Mouse (Mus musculus) heart, postnatal 36 days (tissue): ENCODE measurements around the gene Ppp4c. TPM values are rescaled to one million over a fixed set of nuclear protein-coding genes. Genes with fewer than 3 reads are reported as not detected.

ENCODE experiments used
- DNase-seq, 2 experiments: peaks; one replicate each; pipeline ENCODE4 v3.0.0; 2021 to 2022
- intact Hi-C: fragments of 180-260 bp; cut with DNase I; formaldehyde crosslinking; loops from one replicate; pipeline ENCODE4 v1.15.1; 2025
- total RNA-seq, 2 experiments: library from RNA; stranded (reverse); gene quantifications; 2 replicates each; pipeline ENCODE4 v1.2.3; 2021

Ppp4c gene
- total RNA-seq, result 10 to 100 TPM; 36.1 to 36.5 TPM

DNA sequence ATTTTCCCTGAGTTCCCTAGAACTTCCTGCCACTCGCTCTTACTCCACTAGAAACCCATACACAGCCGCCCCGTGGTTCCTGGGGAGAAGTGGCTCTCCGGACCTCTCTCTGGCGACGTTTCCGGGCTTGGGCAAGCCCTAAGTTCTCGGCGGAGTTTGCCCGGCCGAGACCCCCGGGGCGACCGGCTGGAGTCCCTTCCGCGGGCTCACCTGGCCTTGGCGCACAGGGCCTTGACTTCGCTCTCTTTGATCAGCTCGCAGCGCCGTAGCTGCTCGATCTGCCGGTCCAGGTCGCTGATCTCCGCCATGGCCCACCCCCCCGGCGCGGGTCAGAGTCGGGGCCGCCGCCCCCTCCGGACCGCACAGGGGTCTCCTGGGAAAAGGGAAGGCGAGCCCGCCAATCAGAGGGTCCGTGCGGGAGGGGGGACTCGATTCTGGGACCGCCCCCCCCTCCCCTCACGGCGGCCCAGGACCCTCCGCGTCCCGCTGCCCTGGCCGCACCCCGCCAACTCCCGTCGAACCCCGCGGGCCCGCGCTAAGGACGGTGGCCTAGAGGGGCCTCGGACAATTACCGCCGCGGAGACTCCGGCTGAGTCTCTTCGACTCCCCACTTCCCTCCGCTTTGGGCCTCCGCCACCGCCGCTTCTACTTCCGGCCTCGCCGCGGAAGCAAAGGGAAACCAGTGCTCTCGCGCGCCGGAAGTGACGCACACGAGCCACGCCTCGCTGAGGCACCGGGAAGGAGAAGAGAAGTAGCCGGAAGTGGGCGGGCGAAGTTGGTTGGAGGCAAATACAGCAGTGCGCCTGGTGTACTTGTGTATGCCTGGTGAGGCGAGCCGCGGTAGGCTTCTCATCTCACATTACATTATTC lies at the start of gene Ppp4c:
Gene Ppp4c, minus strand, starts transcription at position 646 of the 870 bp plus-strand sequence.
- intact Hi-C loops, result loop anchor here (1.0 to 5.0 kb wide), 3 partner anchors 12 to 95 kb away; partner anchors contain the start of genes Bola2 and Slx1b
- peak; percentile 95 for DNase-seq

DNA sequence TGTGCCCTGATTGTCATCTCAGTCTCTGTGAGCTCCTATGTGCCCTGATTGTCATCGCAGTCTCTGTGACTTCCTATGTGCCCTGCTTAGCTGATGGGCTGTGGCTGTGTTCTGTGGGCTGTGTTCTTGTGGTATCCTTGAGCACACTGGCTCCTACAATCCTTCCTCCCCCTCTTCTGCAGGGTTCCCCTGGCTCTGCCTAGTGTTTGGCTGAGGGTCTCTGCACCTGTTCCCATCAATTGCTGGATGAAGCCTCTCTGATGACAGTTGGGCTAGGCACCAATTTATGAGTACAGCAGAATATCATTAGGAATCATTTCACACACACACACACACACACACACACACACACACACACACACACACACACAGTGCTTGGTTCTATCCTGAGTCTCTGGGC lies 41.0 kb upstream of the Ppp4c start:
- intact Hi-C loops, result loop anchor here (2.0 kb wide), 1 partner anchor 54 kb away; no protein-coding TSS in a partner anchor
- no peak for DNase-seq

- intact Hi-C loops, result loop anchor here (1.0 to 2.0 kb wide), 2 partner anchors 55 to 278 kb away; no protein-coding TSS in a partner anchor
- peak; percentile 69 to 75 for DNase-seq
Measured at GRCm38 (mm10) chr7:126832036-126832598, 39.8 kb upstream of the Ppp4c start.

GRCm38 (mm10) chr7:126831539-126831938 lies 39.2 kb upstream of the Ppp4c start, which contains the start of gene 4930451I11Rik:
Gene 4930451I11Rik (minus strand): TSS chr7:126831639.
- DNase-seq, result no peak
- intact Hi-C loops, result loop anchor here (2.0 kb wide), 1 partner anchor 273 kb away; no protein-coding TSS in a partner anchor

DNA sequence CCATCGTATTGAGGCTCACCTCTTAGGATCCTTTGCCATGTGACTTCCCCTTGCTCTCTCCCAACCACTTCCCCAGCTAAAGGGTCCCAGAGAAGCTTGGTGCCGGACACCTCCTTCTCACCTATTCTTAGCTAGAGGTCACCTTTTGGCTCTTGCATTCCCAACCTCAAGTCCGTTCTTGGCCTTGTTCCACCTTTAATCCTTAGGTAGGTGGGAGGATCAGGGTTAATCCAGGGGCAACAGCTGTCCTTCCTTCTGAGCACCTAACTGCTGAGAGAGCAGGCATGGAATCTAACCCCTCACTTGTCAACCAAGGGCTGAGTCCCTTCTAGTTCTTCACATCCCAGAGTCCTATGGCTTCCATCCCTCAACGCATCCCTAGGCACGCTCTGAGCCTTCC lies 33.7 kb upstream of the Ppp4c start:
- intact Hi-C loops, result no loop called here

GRCm38 (mm10) chr7:126825403-126825802 lies 33.1 kb upstream of the Ppp4c start:
- intact Hi-C loops, result no loop called here
- DNase-seq, result no peak

More for the DNA sequence above, 33.7 kb upstream of the Ppp4c start:
- no peak for DNase-seq

- intact Hi-C loops, result loop anchor here (2.0 kb wide), 2 partner anchors 139 to 281 kb away; no protein-coding TSS in a partner anchor
- DNase-seq, result no peak
Measured at GRCm38 (mm10) chr7:126823940-126824339, 31.6 kb upstream of the Ppp4c start.

- intact Hi-C loops, result loop anchor here (2.0 kb wide), 2 partner anchors 140 to 282 kb away; no protein-coding TSS in a partner anchor
- no peak for DNase-seq
Measured at GRCm38 (mm10) chr7:126823202-126823711, 31.0 kb upstream of the Ppp4c start.

- DNase-seq, result peak; percentile 25 to 29
- intact Hi-C loops, result loop anchor here (2.0 kb wide), 2 partner anchors 140 to 282 kb away; no protein-coding TSS in a partner anchor
Measured at GRCm38 (mm10) chr7:126822741-126823140, 30.4 kb upstream of the Ppp4c start.

DNA sequence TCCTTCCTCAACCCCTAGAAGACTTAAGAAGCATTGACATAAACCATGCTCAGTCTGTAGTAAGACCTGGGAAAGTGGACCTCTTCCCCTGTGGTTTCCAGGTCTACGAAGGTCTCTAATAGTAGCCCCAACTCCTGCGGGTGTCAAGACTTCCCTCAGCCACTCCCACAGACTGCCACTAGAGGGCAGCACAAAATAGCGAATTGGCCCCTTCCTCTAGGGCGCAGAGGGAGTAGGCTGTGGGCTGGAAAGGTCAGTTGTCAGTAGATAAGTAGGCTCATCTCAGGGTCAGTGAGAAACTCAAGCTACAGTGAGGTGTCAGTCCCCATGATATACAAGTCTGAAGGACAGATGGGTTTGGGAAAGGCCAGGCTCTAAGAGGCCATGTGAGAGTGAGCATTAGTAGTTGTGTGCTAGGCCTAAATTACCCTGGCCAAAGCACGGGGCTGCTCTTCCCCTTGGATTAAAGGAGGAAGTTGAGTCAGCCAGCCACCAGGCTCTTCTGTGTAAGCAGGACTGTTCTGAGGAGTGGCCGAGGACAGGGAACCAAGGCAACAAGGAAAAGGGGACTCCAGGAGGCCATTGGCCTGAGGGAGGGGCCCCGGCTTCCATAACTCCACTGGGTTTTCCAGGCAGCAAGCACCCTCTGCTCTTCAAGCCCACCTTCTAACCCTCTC lies 29.7 kb upstream of the Ppp4c start:
- intact Hi-C loops, result loop anchor here (2.0 kb wide), 2 partner anchors 141 to 283 kb away; no protein-coding TSS in a partner anchor
- DNase-seq, result peak; percentile 86 to 88

DNA sequence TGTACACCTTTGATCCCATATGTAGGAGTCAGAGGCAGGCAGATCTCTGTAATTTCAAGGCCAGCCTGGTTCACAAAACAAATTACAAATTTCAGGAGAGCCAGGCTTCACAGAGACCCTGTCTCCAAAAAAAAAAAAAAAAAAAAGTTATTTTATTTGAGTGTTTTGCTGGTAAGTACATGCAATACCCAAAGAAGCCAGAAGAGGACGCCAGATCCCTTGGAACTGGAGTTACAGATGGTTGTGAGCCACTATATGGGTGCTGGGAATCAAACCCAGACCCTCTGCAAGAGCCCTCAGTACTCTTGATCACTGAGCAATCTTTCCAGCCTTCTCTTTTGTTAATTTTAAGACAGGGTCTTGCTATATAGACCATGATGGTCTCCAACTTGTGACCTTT lies 26.5 kb upstream of the Ppp4c start:
- intact Hi-C loops, result no loop called here
- no peak for DNase-seq

- DNase-seq, result no peak
- intact Hi-C loops, result no loop called here
Measured at GRCm38 (mm10) chr7:126817595-126817994, 25.3 kb upstream of the Ppp4c start.

DNA sequence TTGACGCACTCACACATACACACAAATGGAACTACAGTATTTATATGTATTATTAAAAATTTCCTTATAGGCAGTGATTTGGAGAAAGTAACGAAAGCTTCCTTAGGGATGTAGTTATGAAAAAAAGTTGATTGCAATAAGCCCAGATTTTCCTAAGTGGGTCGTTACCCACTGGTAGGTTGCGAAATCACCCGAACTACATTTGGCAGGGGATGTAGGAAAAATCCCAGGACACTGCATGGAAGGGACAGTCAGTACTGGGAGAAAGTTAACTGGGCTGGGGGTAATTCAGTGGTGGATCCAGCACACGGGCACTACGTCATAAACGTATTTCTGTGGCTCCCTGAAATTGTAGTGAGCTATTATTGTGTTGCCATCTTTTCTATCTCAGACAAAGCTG lies 24.2 kb upstream of the Ppp4c start:
- intact Hi-C loops, result no loop called here
- DNase-seq, result no peak

GRCm38 (mm10) chr7:126815726-126816222 lies 23.5 kb upstream of the Ppp4c start:
- intact Hi-C loops, result no loop called here
- DNase-seq, result no peak

- intact Hi-C loops, result no loop called here
Measured at GRCm38 (mm10) chr7:126809723-126810369, 17.6 kb upstream of the Ppp4c start.

DNA sequence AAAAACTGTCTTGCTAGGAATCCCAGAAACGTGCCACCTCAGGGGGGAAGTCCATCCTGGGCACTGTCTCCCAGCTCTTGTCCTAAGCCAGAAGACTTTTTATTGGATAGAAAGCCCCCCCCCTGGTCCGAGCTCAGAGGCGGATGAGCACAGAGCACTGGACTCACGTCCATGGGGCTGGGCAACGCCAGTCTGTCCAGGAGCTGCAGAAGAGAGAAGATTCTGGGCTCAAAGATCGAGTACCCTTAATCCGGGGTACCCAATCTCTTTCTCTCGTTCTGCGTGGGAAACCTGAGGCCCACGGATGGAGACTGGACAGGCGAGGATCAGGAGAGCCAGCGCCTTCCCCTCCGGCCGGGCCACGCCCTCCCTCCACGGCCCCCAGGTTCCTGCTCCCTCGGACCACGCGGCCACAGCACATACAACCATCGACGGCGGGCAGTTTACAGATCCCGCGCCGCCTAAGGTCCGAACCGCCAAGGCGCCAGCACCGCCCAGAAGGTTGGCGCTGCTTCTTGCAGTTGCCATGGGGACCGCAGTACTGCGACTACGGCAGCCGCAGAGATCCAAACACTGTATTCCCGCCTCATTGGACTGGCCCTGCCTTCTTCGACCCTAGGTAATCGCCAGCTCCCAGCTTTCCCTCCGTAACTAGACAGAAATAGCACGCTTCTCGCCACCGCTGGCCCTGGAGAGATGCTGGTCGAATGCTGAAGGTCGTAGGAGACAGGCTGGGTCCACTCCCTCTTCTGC lies 16.6 kb upstream of the Ppp4c start:
- intact Hi-C loops, result no loop called here

More at GRCm38 (mm10) chr7:126809723-126810369, 17.6 kb upstream of the Ppp4c start:
- DNase-seq, result no peak

DNA sequence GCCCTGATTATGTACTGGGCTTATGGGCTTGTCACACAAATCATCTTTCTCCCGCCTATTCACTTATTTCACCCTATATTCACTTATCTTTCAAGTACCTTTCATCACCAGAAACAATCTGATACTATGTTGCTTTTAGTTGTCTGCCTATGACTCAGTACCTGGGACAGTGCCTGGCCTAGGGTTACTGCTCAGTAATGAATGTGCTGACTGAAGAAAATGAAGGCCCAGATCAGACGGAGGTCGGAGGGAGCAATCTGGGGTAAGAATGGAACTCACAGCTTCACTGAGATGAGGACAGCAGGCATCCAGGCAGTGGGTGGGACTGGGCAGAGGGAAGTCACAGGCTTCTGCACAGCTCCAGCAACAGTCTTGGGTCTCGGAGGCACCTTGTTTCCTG lies 15.1 kb upstream of the Ppp4c start:
- DNase-seq, result no peak
- intact Hi-C loops, result no loop called here

More for the DNA sequence above, 16.6 kb upstream of the Ppp4c start:
- DNase-seq, result peak; percentile 88

DNA sequence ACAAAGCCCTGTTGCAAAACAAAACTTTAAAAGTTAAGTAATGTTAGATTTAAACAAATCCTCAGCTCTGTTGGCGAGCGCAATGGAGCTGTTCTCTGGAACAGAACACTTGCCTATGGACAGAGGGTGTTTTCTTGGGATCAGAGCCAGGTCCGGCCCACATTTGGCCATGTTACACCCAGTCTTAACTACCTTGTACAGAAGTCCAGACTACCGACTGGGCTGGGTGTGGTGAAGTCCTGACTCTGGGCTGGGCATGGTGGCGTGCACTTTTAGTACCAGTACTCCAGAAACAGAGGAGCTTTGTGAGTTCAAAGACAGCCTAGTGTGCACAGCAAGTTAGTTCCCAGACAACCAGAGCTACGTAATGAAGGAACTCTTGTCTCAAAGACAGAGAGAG lies 14.7 kb upstream of the Ppp4c start:
- intact Hi-C loops, result no loop called here
- DNase-seq, result no peak

- intact Hi-C loops, result loop anchor here (5.0 kb wide), 1 partner anchor 59 kb away; the partner anchor contains the start of genes Hirip3 and Ino80e
Measured at GRCm38 (mm10) chr7:126803751-126804150, 11.5 kb upstream of the Ppp4c start.

More at GRCm38 (mm10) chr7:126803751-126804150, 11.5 kb upstream of the Ppp4c start:
- DNase-seq, result no peak
